Mouse (Mus musculus): Measurements from ENCODE around the gene Avpi1.

GRCm38 (mm10) chr19:42079006-42079405, 49.9 kb downstream of the Avpi1 start:
- no peak for TF ChIP-seq CTCF (IDR thresholded peaks at IDR 0.05; ENCODE audit: control insufficient read depth, insufficient read depth, insufficient read length)
- TF ChIP-seq CEBPB (IDR thresholded peaks at IDR 0.05; ENCODE audit: low read depth), result no peak

All from C2C12 (cell line).